In genomic region chr13:99343876-99344598, GRCm38 (mm10) we compare ENCODE assay signal across 7 mouse cellular contexts. TPM values are rescaled to one million over a fixed set of nuclear protein-coding genes. Genes with fewer than 3 reads are reported as not detected.
DNase-seq lines count a peak whose midpoint lies in the region; ATAC-seq and TF ChIP-seq lines count a peak whose summit lies in the region.

No protein-coding gene starts in this region.

- no peaks in the 10 kb centered on the region for H3K4me1 ChIP-seq in thymus, adult 2 months (replicated peaks; ENCODE audit: control insufficient read depth, insufficient read depth, low read length)
- peaks cover 24% of the 10 kb centered on the region for H3K4me1 ChIP-seq in erythroblast, embryonic 14.5 days (ENCODE audit: control insufficient read depth)
- peaks cover 4% of the 10 kb centered on the region for H3K4me1 ChIP-seq in limb, embryonic 11.5 days (ENCODE audit: control insufficient read depth, insufficient read depth, low read length)
- H3K4me1 ChIP-seq in neural tube, embryonic 14.5 days (ENCODE audit: control insufficient read depth, insufficient read depth, low read length), result peaks cover 11% of the 10 kb centered on the region

- no peak for DNase-seq in thymus, adult 2 months
- no peak for DNase-seq in thymus, postnatal 4 days
- no peak for DNase-seq in limb, embryonic 11.5 days (ENCODE audit: low spot score)
- no peak for DNase-seq in urinary bladder, adult 2 months (ENCODE audit: low spot score)
- no peak for DNase-seq in thymus, postnatal 10 days (ENCODE audit: low spot score in 2 of 2)

- peak; percentile 85 for ATAC-seq in limb, embryonic 11.5 days (ENCODE audit: insufficient number of reproducible peaks, low FRiP score, low TSS enrichment, low read depth)
- ATAC-seq in neural tube, embryonic 14.5 days (ENCODE audit: low read depth), result peak; percentile 88

- TF ChIP-seq CTCF in thymus, adult 2 months (IDR thresholded peaks at IDR 0.05; ENCODE audit: borderline replicate concordance, control insufficient read depth, extremely low read depth, insufficient read depth, low read length, poor library complexity), result 0 out of 2 replicates have a peak, but pooled peaks have one; percentile 40

- peak overlapping the region; percentile 81 for H3K4me2 ChIP-seq in limb, embryonic 11.5 days (ENCODE audit: low read depth, severe bottlenecking)
- H3K4me2 ChIP-seq in neural tube, embryonic 14.5 days (ENCODE audit: low read depth, low read length), result peak overlapping the region; percentile 70

- WGBS in thymus, adult 2 months, result 2% methylated on average over 30 of the region's 30 CpGs
- 3% methylated on average over 28 of the region's 30 CpGs for WGBS in limb, embryonic 11.5 days
- 3% methylated on average over 30 of the region's 30 CpGs for WGBS in neural tube, embryonic 14.5 days

- peak overlapping the region; percentile 85 for H3K4me3 ChIP-seq in thymus, adult 2 months (ENCODE audit: control insufficient read depth, insufficient read depth, low read length)
- peak overlapping the region; percentile 78 for H3K4me3 ChIP-seq in erythroblast, embryonic 14.5 days (replicated peaks)
- peak overlapping the region; percentile 87 for H3K4me3 ChIP-seq in limb, embryonic 11.5 days (ENCODE audit: low read depth, low read length)
- H3K4me3 ChIP-seq in neural tube, embryonic 14.5 days (ENCODE audit: low read depth, low read length), result peak overlapping the region; percentile 84

- no peaks in the 10 kb centered on the region for H3K9me3 ChIP-seq in erythroblast, embryonic 14.5 days (ENCODE audit: control insufficient read depth, low read length)
- no peaks in the 10 kb centered on the region for H3K9me3 ChIP-seq in limb, embryonic 11.5 days (ENCODE audit: control insufficient read depth, low read length)
- H3K9me3 ChIP-seq in neural tube, embryonic 14.5 days (ENCODE audit: control insufficient read depth, low read length), result no peaks in the 10 kb centered on the region

- H3K9ac ChIP-seq in limb, embryonic 11.5 days (ENCODE audit: low read length), result peak overlapping the region; percentile 91
- peak overlapping the region; percentile 76 for H3K9ac ChIP-seq in neural tube, embryonic 14.5 days (replicated peaks; ENCODE audit: low read depth, low read length)

- no peak for TF ChIP-seq POLR2A in thymus, adult 2 months (IDR thresholded peaks at IDR 0.05; ENCODE audit: control insufficient read depth, extremely low read depth, insufficient read depth, low read length, poor library complexity)

- H3K27me3 ChIP-seq in thymus, adult 2 months (ENCODE audit: control insufficient read depth, insufficient read depth, low read length), result no peaks in the 10 kb centered on the region
- H3K27me3 ChIP-seq in erythroblast, embryonic 14.5 days (ENCODE audit: control insufficient read depth), result no peaks in the 10 kb centered on the region
- H3K27me3 ChIP-seq in limb, embryonic 11.5 days (ENCODE audit: control insufficient read depth, insufficient read depth, low read length), result no peaks in the 10 kb centered on the region
- H3K27me3 ChIP-seq in neural tube, embryonic 14.5 days (ENCODE audit: control insufficient read depth, insufficient read depth, low read length), result no peaks in the 10 kb centered on the region

- peak overlapping the region; percentile 22 for H3K27ac ChIP-seq in thymus, adult 2 months (ENCODE audit: control insufficient read depth, insufficient read depth, low read length)
- H3K27ac ChIP-seq in limb, embryonic 11.5 days (replicated peaks; ENCODE audit: low read depth, low read length), result no peak overlapping the region; the same call in 1 of the 2 replicates
- peak overlapping the region; percentile 87 for H3K27ac ChIP-seq in neural tube, embryonic 14.5 days (ENCODE audit: low read depth, low read length)

- peaks cover 21% of the 10 kb centered on the region for H3K36me3 ChIP-seq in thymus, adult 2 months (ENCODE audit: control insufficient read depth, insufficient read depth, low read length)
- H3K36me3 ChIP-seq in erythroblast, embryonic 14.5 days (ENCODE audit: control insufficient read depth), result peaks cover 45% of the 10 kb centered on the region
- peaks cover 10% of the 10 kb centered on the region for H3K36me3 ChIP-seq in limb, embryonic 11.5 days (ENCODE audit: control insufficient read depth, insufficient read depth, low read length)
- H3K36me3 ChIP-seq in neural tube, embryonic 14.5 days (ENCODE audit: control insufficient read depth, insufficient read depth, low read length), result peaks cover 17% of the 10 kb centered on the region

RNA-seq across cellular contexts. Expression of gene Ptcd2, which starts 0.5 kb away (rescaled TPM):
- polyA plus RNA-seq in thymus, adult 2 months (2012; rRNA removed), result 19.2 and 20.6 TPM in 2 replicates
- polyA plus RNA-seq in erythroblast, embryonic 14.5 days (2012), result 0.41 and 0.82 TPM in 2 replicates
- 57.1 and 58.7 TPM in 2 replicates for polyA plus RNA-seq in limb, embryonic 11.5 days (2014; fragmentation: Nextera tagmentation; extraction: Ambion mirVana)
- polyA plus RNA-seq in neural tube, embryonic 14.5 days (2014; fragmentation: Nextera tagmentation; extraction: Ambion mirVana), result 61.4 and 62.1 TPM in 2 replicates
- polyA plus RNA-seq in urinary bladder, adult 2 months (2012; rRNA removed), result 22.2 and 23.5 TPM in 2 replicates

RNA-seq across cellular contexts. Expression of gene Mrps27, which starts 0.5 kb away (rescaled TPM):
- 12.7 and 16.1 TPM in 2 replicates for polyA plus RNA-seq in thymus, adult 2 months (2012; rRNA removed)
- polyA plus RNA-seq in erythroblast, embryonic 14.5 days (2012), result 0.29 and 0.47 TPM in 2 replicates
- 71.5 and 76.4 TPM in 2 replicates for polyA plus RNA-seq in limb, embryonic 11.5 days (2014; fragmentation: Nextera tagmentation; extraction: Ambion mirVana)
- 40.2 and 43.4 TPM in 2 replicates for polyA plus RNA-seq in neural tube, embryonic 14.5 days (2014; fragmentation: Nextera tagmentation; extraction: Ambion mirVana)
- 20.8 and 21.1 TPM in 2 replicates for polyA plus RNA-seq in urinary bladder, adult 2 months (2012; rRNA removed)

Comparison
In these comparisons a context has a peak if more than half of its experiments do, and no peak if none do; other contexts are left out.
1. RNA of gene Ptcd2, which starts 0.5 kb away (polyA plus RNA-seq): 61.4 to 62.1 TPM in neural tube, embryonic 14.5 days, 57.1 to 58.7 TPM in limb, embryonic 11.5 days, 22.2 to 23.5 TPM in urinary bladder, adult 2 months and 19.2 to 20.6 TPM in thymus, adult 2 months; 0.41 to 0.82 TPM in erythroblast, embryonic 14.5 days; every median in the first group is over 10 times any median in the second.
2. Peak in every context shown above with its lines, with median percentiles within 50 percentile points of each other: H3K4me3 ChIP-seq.